Mouse (Mus musculus) limb, embryonic 14.5 days (tissue): ENCODE measurements around the gene Zbtb37. TPM values are rescaled to one million over a fixed set of nuclear protein-coding genes. Genes with fewer than 3 reads are reported as not detected.
A peak's percentile ranks its signal among the peaks of the same experiment; 100 is the strongest.

ENCODE experiments used
- ATAC-seq: fragments of 200-750 bp; cut with Nextera tagmentation; 2 replicates; pipeline ENCODE4 v1.8.0; 2017; ENCODE audit warnings: low read depth, moderate number of reproducible peaks, moderate TSS enrichment; ENCODE audit not compliant: low FRiP score
- DNase-seq: peaks from one replicate; pipeline ENCODE4 v3.0.0-alpha.2; 2015; ENCODE audit warnings: low spot score
- H3K27ac ChIP-seq: fragments of 300-500 bp; sonication (generic); replicated peaks from 2 replicates; pipeline ENCODE4 v1.5.1; 2014; ENCODE audit warnings: low read depth, mild to moderate bottlenecking, low read length, moderate library complexity, mixed read lengths
- H3K27me3 ChIP-seq: fragments of 300-500 bp; sonication (generic); 2 replicates; pipeline ENCODE4 v1.6.1; 2014; ENCODE audit warnings: low read length, mixed read lengths; ENCODE audit not compliant: control insufficient read depth, insufficient read depth
- H3K36me3 ChIP-seq: fragments of 300-500 bp; sonication (generic); 2 replicates; pipeline ENCODE4 v1.6.1; 2014; ENCODE audit warnings: mild to moderate bottlenecking, low read length, moderate library complexity, mixed read lengths; ENCODE audit not compliant: control insufficient read depth, insufficient read depth
- H3K4me1 ChIP-seq: fragments of 300-500 bp; sonication (generic); 2 replicates; pipeline ENCODE4 v1.6.1; 2014; ENCODE audit warnings: antibody characterized with exemption, low read length, mixed read lengths; ENCODE audit not compliant: control insufficient read depth, insufficient read depth
- H3K4me2 ChIP-seq: fragments of 300-500 bp; sonication (generic); replicated peaks from 2 replicates; pipeline ENCODE4 v1.6.1; 2014; ENCODE audit warnings: low read depth, mild to moderate bottlenecking, low read length, moderate library complexity; ENCODE audit not compliant: severe bottlenecking
- H3K4me3 ChIP-seq: fragments of 300-500 bp; sonication (generic); replicated peaks from 2 replicates; pipeline ENCODE4 v1.5.1; 2014; ENCODE audit warnings: low read length
- H3K9ac ChIP-seq: fragments of 300-500 bp; sonication (generic); 2 replicates; pipeline ENCODE4 v1.6.1; 2014; ENCODE audit warnings: mild to moderate bottlenecking, low read depth, low read length, moderate library complexity; ENCODE audit not compliant: severe bottlenecking
- H3K9me3 ChIP-seq: fragments of 300-500 bp; sonication (generic); 2 replicates; pipeline ENCODE4 v1.6.1; 2016; ENCODE audit warnings: low read length; ENCODE audit not compliant: control insufficient read depth
- POLR2A ChIP-seq: fragments of 200-500 bp; IDR thresholded peaks from 2 replicates; pipeline ENCODE4 v1.8.0; 2012; ENCODE audit warnings: inconsistent platforms, mild to moderate bottlenecking, moderate library complexity, borderline replicate concordance; ENCODE audit not compliant: insufficient read depth, insufficient read length; ENCODE audit errors: extremely low read depth
- WGBS: fragments of 180-500 bp; shearing (Covaris S2); extraction: QIAGEN DNeasy Blood & Tissue Kit; methylation state at CpG from one replicate; pipeline ENCODE4 v1.1.7; 2014; 5-methylcytosine and 5-hydroxymethylcytosine counted together
- polyA plus RNA-seq, 2 experiments: library from polyadenylated mRNA; depleted of rRNA in 1 of 2; stranded (reverse) in 1 of 2; unstranded in 1 of 2; fragments of >200 nt; fragmentation: Nextera tagmentation in 1 of 2; extraction: Ambion mirVana in 1 of 2; gene quantifications; 2 replicates each; pipeline versions ENCODE4 v1.2.1 to v1.2.3; 2012 to 2014

Gene Zbtb37
- 5.2 and 5.4 TPM in 2 replicates for polyA plus RNA-seq (2012; rRNA removed)
- polyA plus RNA-seq (2014; fragmentation: Nextera tagmentation; extraction: Ambion mirVana) = 6.9 and 9.3 TPM in 2 replicates

GRCm38 (mm10) chr1:161034435-161035280 is at the start of gene Zbtb37:
Gene Zbtb37 (minus strand): TSS chr1:161034849.
- H3K9me3 ChIP-seq = no peaks in the 10 kb centered on the region
- H3K27ac ChIP-seq = peak within 1 kb of the TSS; percentile 90
- TF ChIP-seq POLR2A = peak; percentile 100; the same call in 1 of the 2 replicates
- WGBS = under 1% methylated on average over 58 of the region's 76 CpGs
- DNase-seq (peak; percentile 98), ATAC-seq (peak; percentile 93)
- peaks cover 60% of the 10 kb centered on the region for H3K36me3 ChIP-seq
- peaks cover 17% of the 10 kb centered on the region for H3K4me1 ChIP-seq
- peak within 1 kb of the TSS; percentile 72 for H3K4me3 ChIP-seq
- H3K4me2 ChIP-seq = peak within 1 kb of the TSS; percentile 85
- H3K27me3 ChIP-seq = no peaks in the 10 kb centered on the region
- H3K9ac ChIP-seq = peak within 1 kb of the TSS; percentile 94

GRCm38 (mm10) chr1:161077243-161077642 is 42.6 kb upstream of the Zbtb37 start:
- ATAC-seq (no peak), DNase-seq (no peak)
- Histone ChIP-seq H3K9ac (no peak overlapping the region), H3K4me3 (no peak overlapping the region), H3K4me2 (no peak overlapping the region), H3K9me3 (no peaks in the 10 kb centered on the region), H3K36me3 (peaks cover 42% of the 10 kb centered on the region), H3K4me1 (peaks cover 11% of the 10 kb centered on the region), H3K27ac (no peak overlapping the region), H3K27me3 (no peaks in the 10 kb centered on the region)
- 96% methylated on average over 3 of the region's 3 CpGs for WGBS
- TF ChIP-seq POLR2A = no peak

GRCm38 (mm10) chr1:161076238-161076637 is 41.6 kb upstream of the Zbtb37 start:
- Histone ChIP-seq H3K36me3 (peaks cover 39% of the 10 kb centered on the region), H3K4me2 (no peak overlapping the region), H3K27ac (no peak overlapping the region), H3K9ac (no peak overlapping the region), H3K9me3 (no peaks in the 10 kb centered on the region), H3K4me3 (no peak overlapping the region), H3K27me3 (no peaks in the 10 kb centered on the region), H3K4me1 (peaks cover 13% of the 10 kb centered on the region)
- DNase-seq = no peak
- 80% methylated on average over 6 of the region's 6 CpGs for WGBS
- ATAC-seq = no peak
- TF ChIP-seq POLR2A = no peak

GRCm38 (mm10) chr1:161071272-161071620 is 36.6 kb upstream of the Zbtb37 start:
- WGBS = under 1% methylated on average over 12 of the region's 12 CpGs
- peak overlapping the region; percentile 58 for H3K4me3 ChIP-seq
- H3K4me1 ChIP-seq = peaks cover 16% of the 10 kb centered on the region
- DNase-seq = no peak
- no peaks in the 10 kb centered on the region for H3K9me3 ChIP-seq
- H3K36me3 ChIP-seq = peaks cover 7% of the 10 kb centered on the region; the same call in 1 of the 2 replicates
- no peaks in the 10 kb centered on the region for H3K27me3 ChIP-seq
- peak overlapping the region; percentile 55 for H3K4me2 ChIP-seq
- peak overlapping the region; percentile 68 for H3K9ac ChIP-seq
- no peak overlapping the region for H3K27ac ChIP-seq
- ATAC-seq = no peak
- TF ChIP-seq POLR2A = no peak

- TF ChIP-seq POLR2A = no peak
- peak; percentile 97 for ATAC-seq
- under 1% methylated on average over 57 of the region's 57 CpGs for WGBS
Observed at GRCm38 (mm10) chr1:161070352-161071271, 36.0 kb upstream of the Zbtb37 start, which contains the start of the genes Dars2 and Cenpl. Gene Dars2 (minus strand): TSS chr1:161070658. Gene Cenpl (plus strand): TSS chr1:161070713.

More at GRCm38 (mm10) chr1:161070352-161071271, 36.0 kb upstream of the Zbtb37 start, which contains the start of the genes Dars2 and Cenpl:
- no peaks in the 10 kb centered on the region for H3K9me3 ChIP-seq
- DNase-seq = peak; percentile 99
- H3K4me1 ChIP-seq = peaks cover 16% of the 10 kb centered on the region
- H3K27ac ChIP-seq = peak within 1 kb of the TSS; percentile 65
- H3K36me3 ChIP-seq = peaks cover 5% of the 10 kb centered on the region; the same call in 1 of the 2 replicates
- H3K4me2 ChIP-seq = peak within 1 kb of the TSS; percentile 85
- peak within 1 kb of the TSS; percentile 58 for H3K4me3 ChIP-seq
- no peaks in the 10 kb centered on the region for H3K27me3 ChIP-seq
- peak within 1 kb of the TSS; percentile 77 for H3K9ac ChIP-seq
